Mouse (Mus musculus) ES-Bruce4 (cell line): ENCODE results near the gene BC048403.

Experiments used
- EP300 ChIP-seq: IDR thresholded peaks from 2 replicates; pipeline ENCODE4 v1.6.1; 2011; ENCODE audit warnings: low read depth, low read length; ENCODE audit not compliant: insufficient read depth
- POLR2A ChIP-seq: IDR thresholded peaks from one replicate; pipeline ENCODE4 v1.8.1; 2011; ENCODE audit warnings: low read length; ENCODE audit not compliant: insufficient read depth

GRCm38 (mm10) chr10:121790078-121790477, 50.3 kb downstream of the BC048403 start:
- TF ChIP-seq EP300 (no peak), POLR2A (no peak)
